Mouse (Mus musculus) bone marrow macrophage, adult 2 months (primary cell): Measurements from ENCODE around the gene Col19a1.

ENCODE experiments used
- CTCF ChIP-seq: IDR thresholded peaks from 2 replicates; pipeline ENCODE4 v1.5.1; 2012; ENCODE audit warnings: low read depth, mild to moderate bottlenecking, low read length, moderate library complexity
- POLR2A ChIP-seq: IDR thresholded peaks from 2 replicates; pipeline ENCODE4 v1.6.1; 2012; ENCODE audit warnings: mild to moderate bottlenecking, low read depth, low read length, borderline replicate concordance

DNA sequence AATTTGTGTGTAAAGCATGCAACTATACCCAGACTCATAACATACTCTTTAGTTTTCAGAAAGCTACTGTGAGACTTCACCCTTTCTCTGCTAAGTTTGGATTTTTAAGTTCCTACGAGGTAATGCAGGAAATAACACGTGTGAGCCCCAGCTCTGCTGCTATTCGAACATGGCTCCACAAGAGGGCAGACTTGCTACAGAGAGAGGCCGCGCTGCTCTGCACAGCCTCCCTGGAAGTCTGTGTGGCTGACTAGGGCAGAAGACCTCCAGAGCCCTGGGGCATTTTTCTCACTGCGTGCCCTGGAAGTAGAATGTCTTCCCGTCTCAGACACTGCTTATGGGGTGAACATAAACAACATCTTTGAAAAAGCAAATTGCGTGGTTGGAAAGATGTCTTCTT lies 284.6 kb downstream of the Col19a1 start:
- TF ChIP-seq POLR2A = no peak
- TF ChIP-seq CTCF = peak; percentile 46; the same call in 1 of the 2 replicates
